Mouse (Mus musculus) adrenal gland, postnatal 14 days (tissue): ENCODE measurements around the gene Dact2. TPM values are rescaled to one million over a fixed set of nuclear protein-coding genes. Genes with fewer than 3 reads are reported as not detected.

Source experiments
- DNase-seq: peaks from one replicate; pipeline ENCODE4 v3.0.0; 2021; ENCODE audit warnings: mixed read lengths
- total RNA-seq: library from RNA; stranded (reverse); gene quantifications from 2 replicates; pipeline ENCODE4 v1.2.3, GENCODE M21; 2021

The Dact2 gene
- total RNA-seq, 1 experiment from 2014 or later, result 2.0 TPM

DNA sequence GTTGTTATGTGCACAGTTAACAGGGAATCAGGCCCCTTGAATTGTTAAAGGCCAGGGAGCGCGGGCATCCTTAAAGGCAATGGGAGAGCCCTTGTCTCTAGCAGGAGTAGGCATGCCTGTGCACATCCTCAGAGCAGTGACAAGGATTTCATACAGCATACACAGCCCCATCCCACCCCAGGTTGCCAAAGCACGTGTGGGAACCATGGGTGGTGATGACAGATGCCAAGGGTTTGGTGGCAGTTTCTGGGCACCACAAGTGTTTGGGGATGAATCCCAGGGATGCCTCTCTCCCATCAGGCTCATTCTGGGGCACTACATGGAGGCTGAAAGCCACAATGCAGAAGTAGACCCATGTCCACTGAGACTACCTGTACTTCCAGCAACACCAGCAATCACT lies 29.7 kb downstream of the Dact2 start:
- no peak for DNase-seq

GRCm38 (mm10) chr17:14173459-14173858 lies 30.6 kb downstream of the Dact2 start:
- no peak for DNase-seq

- no peak for DNase-seq
These were observed 31.4 kb downstream of the Dact2 start for GRCm38 (mm10) chr17:14172731-14173130.

GRCm38 (mm10) chr17:14172184-14172583 lies 31.9 kb downstream of the Dact2 start:
- DNase-seq, result no peak

DNA sequence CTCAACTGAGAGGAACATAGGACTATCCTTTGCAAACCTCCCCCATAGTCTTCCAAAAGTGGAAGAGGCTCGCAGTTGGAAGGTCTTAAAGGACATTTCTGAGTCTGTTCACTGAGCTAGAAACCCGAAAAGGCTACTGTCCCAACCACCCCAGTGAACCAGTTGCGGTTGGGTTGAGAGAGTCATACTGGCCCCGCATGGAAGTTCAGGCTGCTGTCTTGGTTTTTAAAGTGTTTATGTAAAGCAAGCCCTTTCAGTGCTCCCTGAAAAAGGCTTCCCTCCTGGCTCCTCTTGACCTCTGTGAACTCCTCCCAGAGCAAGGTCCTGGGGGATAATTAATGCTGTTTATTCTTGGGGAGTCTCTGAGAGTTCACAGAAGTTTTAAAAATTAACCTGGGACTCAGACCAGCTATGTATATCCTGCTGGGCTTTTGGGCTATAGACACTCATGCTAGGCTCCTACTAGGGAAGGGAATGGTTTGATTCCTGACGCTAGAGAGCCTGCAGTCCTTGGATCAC lies 33.1 kb downstream of the Dact2 start:
- DNase-seq, result no peak

GRCm38 (mm10) chr17:14169431-14169830 lies 34.7 kb downstream of the Dact2 start:
- no peak for DNase-seq

GRCm38 (mm10) chr17:14167594-14167993 lies 36.5 kb downstream of the Dact2 start:
- DNase-seq, result peak; percentile 25

DNA sequence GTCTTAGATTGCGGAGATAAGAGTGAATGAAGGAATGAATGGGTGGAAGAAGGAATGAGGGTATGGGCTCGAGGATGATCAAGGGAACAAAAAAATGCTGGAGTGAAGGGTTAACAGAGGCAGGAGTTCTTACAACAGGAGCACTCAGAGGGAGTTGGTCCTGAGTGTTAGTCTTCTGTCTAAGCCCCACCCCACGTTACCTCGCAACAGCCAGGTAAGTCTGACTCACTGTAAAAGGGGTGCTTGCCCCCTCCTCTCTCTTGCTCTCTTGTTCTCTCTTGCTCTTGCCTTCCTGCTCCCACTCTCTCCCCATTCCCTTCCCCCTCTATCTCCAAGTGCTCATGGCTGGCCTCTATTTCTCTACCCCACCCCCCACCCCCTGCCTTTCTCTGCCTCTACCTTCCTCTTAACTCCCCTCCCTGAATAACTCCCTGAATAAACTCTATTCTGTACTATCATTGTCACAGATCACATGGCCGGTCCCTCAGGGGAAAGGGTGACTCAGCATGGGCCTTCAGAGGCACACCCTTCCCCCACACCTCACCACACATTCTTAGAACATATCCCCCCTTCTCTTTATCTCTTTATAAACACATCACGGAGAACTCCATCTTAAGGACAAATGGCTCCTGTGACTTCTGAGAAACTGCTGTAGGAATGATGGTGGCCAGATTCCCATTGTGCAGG lies 37.2 kb downstream of the Dact2 start:
- peak; percentile 25 for DNase-seq

GRCm38 (mm10) chr17:14165934-14166610 lies 38.0 kb downstream of the Dact2 start:
- no peak for DNase-seq

DNA sequence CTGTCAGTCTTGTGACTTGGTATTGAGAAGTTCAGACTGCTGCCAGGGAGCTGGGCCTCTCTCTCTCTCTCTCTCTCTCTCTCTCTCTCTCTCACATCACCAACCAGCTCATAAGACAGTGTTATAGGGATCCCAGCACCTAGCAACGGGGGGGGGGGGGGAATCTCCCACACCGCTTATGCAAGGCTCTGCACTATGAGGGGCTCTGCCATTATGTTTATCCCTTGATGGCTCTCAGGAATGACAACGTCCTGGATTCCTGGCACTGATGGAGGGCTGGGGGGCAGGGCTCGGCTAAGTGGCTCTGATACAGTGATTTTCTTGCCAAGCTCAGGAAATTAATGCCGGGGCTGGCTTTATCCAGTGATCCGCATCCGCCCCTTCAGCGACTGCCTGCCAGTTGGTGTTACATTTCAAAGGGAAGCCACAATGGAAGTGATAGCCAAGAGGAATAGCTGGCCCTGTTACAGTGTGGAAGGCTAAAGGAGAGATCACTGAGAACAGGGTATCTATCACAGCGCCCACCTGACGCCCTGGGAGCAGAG lies 38.7 kb downstream of the Dact2 start:
- DNase-seq, result peak; percentile 29

GRCm38 (mm10) chr17:14160846-14161245 lies 43.3 kb downstream of the Dact2 start:
- no peak for DNase-seq

DNA sequence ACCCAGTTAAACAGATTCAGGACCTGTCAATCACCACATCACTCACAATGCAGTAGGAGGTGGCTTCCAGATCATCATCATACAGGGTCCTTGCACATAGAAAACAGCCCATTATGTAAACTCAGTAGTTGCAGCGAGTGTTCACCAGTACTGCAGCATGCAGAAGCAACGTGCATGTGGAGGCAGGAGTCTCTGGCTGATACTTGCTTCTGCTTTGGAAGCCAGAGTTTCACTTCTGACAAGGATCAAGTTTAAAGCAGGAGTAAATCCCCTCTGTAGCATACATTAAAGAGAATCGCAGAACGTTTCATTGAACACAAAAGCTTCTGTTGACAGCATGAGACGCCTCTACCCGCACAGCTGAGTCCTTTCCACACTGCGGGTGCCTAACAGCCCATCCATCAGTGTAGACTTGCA lies 46.3 kb downstream of the Dact2 start:
- no peak for DNase-seq

Other genes starting within 250 kb of the Dact2 start
- not detected in 2 replicates for gene Gm7356, start 200.6 kb downstream of the Dact2 start, total RNA-seq
- not detected in 2 replicates for gene Gm7358, start 144.8 kb downstream of the Dact2 start, total RNA-seq
- 33.3 and 35.1 TPM in 2 replicates for gene Smoc2, start 75.2 kb upstream of the Dact2 start, total RNA-seq